Mouse (Mus musculus): ENCODE measurements around the gene Dscaml1. TPM values are rescaled to one million over a fixed set of nuclear protein-coding genes. Genes with fewer than 3 reads are reported as not detected.

Dscaml1 gene
- polyA plus RNA-seq, 1 experiment: 32.4 TPM

GRCm38 (mm10) chr9:45645526-45645925 lies 219.1 kb downstream of the Dscaml1 start:
- TF ChIP-seq POLR2A (IDR thresholded peaks at IDR 0.05; ENCODE audit: control insufficient read depth, low read depth, low read length) (no peak), CTCF (IDR thresholded peaks at IDR 0.05; ENCODE audit: control insufficient read depth, insufficient read depth, insufficient replicate concordance, low read depth, low read length) (no peak)
- no peaks in the 10 kb centered on the region for H3K4me1 ChIP-seq (ENCODE audit: control insufficient read depth, insufficient read depth, low read length)
- no peaks in the 10 kb centered on the region for H3K27me3 ChIP-seq (ENCODE audit: control insufficient read depth, insufficient read depth, low read length)
- H3K36me3 ChIP-seq (ENCODE audit: control insufficient read depth, insufficient read depth, low read length): no peaks in the 10 kb centered on the region
- no peak overlapping the region for H3K4me3 ChIP-seq (ENCODE audit: control insufficient read depth, low read depth, low read length)
- no peak overlapping the region for H3K27ac ChIP-seq (ENCODE audit: control insufficient read depth, insufficient read depth, low read depth, low read length)

GRCm38 (mm10) chr9:45651078-45651809 lies 224.8 kb downstream of the Dscaml1 start:
- TF ChIP-seq POLR2A (IDR thresholded peaks at IDR 0.05; ENCODE audit: control insufficient read depth, low read depth, low read length): no peak
- no peak for TF ChIP-seq CTCF (IDR thresholded peaks at IDR 0.05; ENCODE audit: control insufficient read depth, insufficient read depth, insufficient replicate concordance, low read depth, low read length)
- Histone ChIP-seq H3K27ac (ENCODE audit: control insufficient read depth, insufficient read depth, low read depth, low read length) (no peak overlapping the region), H3K27me3 (ENCODE audit: control insufficient read depth, insufficient read depth, low read length) (no peaks in the 10 kb centered on the region), H3K4me3 (ENCODE audit: control insufficient read depth, low read depth, low read length) (no peak overlapping the region), H3K36me3 (ENCODE audit: control insufficient read depth, insufficient read depth, low read length) (no peaks in the 10 kb centered on the region), H3K4me1 (ENCODE audit: control insufficient read depth, insufficient read depth, low read length) (no peaks in the 10 kb centered on the region)

GRCm38 (mm10) chr9:45651810-45652177 lies 225.4 kb downstream of the Dscaml1 start:
- H3K27ac ChIP-seq (ENCODE audit: control insufficient read depth, insufficient read depth, low read depth, low read length): no peak overlapping the region
- H3K36me3 ChIP-seq (ENCODE audit: control insufficient read depth, insufficient read depth, low read length): no peaks in the 10 kb centered on the region
- H3K4me1 ChIP-seq (ENCODE audit: control insufficient read depth, insufficient read depth, low read length): no peaks in the 10 kb centered on the region

GRCm38 (mm10) chr9:45657172-45658062 lies 231.0 kb downstream of the Dscaml1 start:
- Histone ChIP-seq H3K27ac (ENCODE audit: control insufficient read depth, insufficient read depth, low read depth, low read length) (no peak overlapping the region), H3K4me1 (ENCODE audit: control insufficient read depth, insufficient read depth, low read length) (no peaks in the 10 kb centered on the region), H3K36me3 (ENCODE audit: control insufficient read depth, insufficient read depth, low read length) (no peaks in the 10 kb centered on the region), H3K4me3 (ENCODE audit: control insufficient read depth, low read depth, low read length) (no peak overlapping the region), H3K27me3 (ENCODE audit: control insufficient read depth, insufficient read depth, low read length) (no peaks in the 10 kb centered on the region)
- TF ChIP-seq POLR2A (IDR thresholded peaks at IDR 0.05; ENCODE audit: control insufficient read depth, low read depth, low read length) (no peak), CTCF (IDR thresholded peaks at IDR 0.05; ENCODE audit: control insufficient read depth, insufficient read depth, insufficient replicate concordance, low read depth, low read length) (no peak)

More at GRCm38 (mm10) chr9:45651810-45652177, 225.4 kb downstream of the Dscaml1 start:
- Histone ChIP-seq H3K4me3 (ENCODE audit: control insufficient read depth, low read depth, low read length) (no peak overlapping the region), H3K27me3 (ENCODE audit: control insufficient read depth, insufficient read depth, low read length) (no peaks in the 10 kb centered on the region)
- no peak for TF ChIP-seq CTCF (IDR thresholded peaks at IDR 0.05; ENCODE audit: control insufficient read depth, insufficient read depth, insufficient replicate concordance, low read depth, low read length)
- no peak for TF ChIP-seq POLR2A (IDR thresholded peaks at IDR 0.05; ENCODE audit: control insufficient read depth, low read depth, low read length)

- TF ChIP-seq POLR2A (IDR thresholded peaks at IDR 0.05; ENCODE audit: control insufficient read depth, low read depth, low read length) (no peak), CTCF (IDR thresholded peaks at IDR 0.05; ENCODE audit: control insufficient read depth, insufficient read depth, insufficient replicate concordance, low read depth, low read length) (no peak)
- no peaks in the 10 kb centered on the region for H3K27me3 ChIP-seq (ENCODE audit: control insufficient read depth, insufficient read depth, low read length)
- H3K27ac ChIP-seq (ENCODE audit: control insufficient read depth, insufficient read depth, low read depth, low read length): no peak overlapping the region
- no peaks in the 10 kb centered on the region for H3K4me1 ChIP-seq (ENCODE audit: control insufficient read depth, insufficient read depth, low read length)
- no peaks in the 10 kb centered on the region for H3K36me3 ChIP-seq (ENCODE audit: control insufficient read depth, insufficient read depth, low read length)
- H3K4me3 ChIP-seq (ENCODE audit: control insufficient read depth, low read depth, low read length): no peak overlapping the region
These were observed 233.8 kb downstream of the Dscaml1 start for GRCm38 (mm10) chr9:45660191-45660590.

GRCm38 (mm10) chr9:45662471-45662870 lies 236.0 kb downstream of the Dscaml1 start:
- no peak for TF ChIP-seq POLR2A (IDR thresholded peaks at IDR 0.05; ENCODE audit: control insufficient read depth, low read depth, low read length)
- Histone ChIP-seq H3K27ac (ENCODE audit: control insufficient read depth, insufficient read depth, low read depth, low read length) (no peak overlapping the region), H3K4me1 (ENCODE audit: control insufficient read depth, insufficient read depth, low read length) (no peaks in the 10 kb centered on the region), H3K27me3 (ENCODE audit: control insufficient read depth, insufficient read depth, low read length) (no peaks in the 10 kb centered on the region), H3K4me3 (ENCODE audit: control insufficient read depth, low read depth, low read length) (no peak overlapping the region), H3K36me3 (ENCODE audit: control insufficient read depth, insufficient read depth, low read length) (no peaks in the 10 kb centered on the region)
